Mouse (Mus musculus) midbrain, postnatal 0 days (tissue): ENCODE results near the gene Cacna1c. TPM values are rescaled to one million over a fixed set of nuclear protein-coding genes. Genes with fewer than 3 reads are reported as not detected.
A peak's percentile ranks its signal among the peaks of the same experiment; 100 is the strongest.

Experiments used
- ATAC-seq: fragments of 200-750 bp; cut with Nextera tagmentation; 2 replicates; pipeline ENCODE4 v1.8.0; 2017; ENCODE audit warnings: moderate number of reproducible peaks, mild to moderate bottlenecking, moderate TSS enrichment, moderate library complexity; ENCODE audit not compliant: low FRiP score
- DNase-seq: peaks from one replicate; pipeline ENCODE4 v3.0.0-alpha.2; 2015; ENCODE audit warnings: low spot score
- H3K27ac ChIP-seq: fragments of 300-500 bp; sonication (generic); 2 replicates; pipeline ENCODE4 v1.5.1; 2014; ENCODE audit warnings: low read depth, mild to moderate bottlenecking, low read length, mixed read lengths
- H3K27me3 ChIP-seq: fragments of 300-500 bp; sonication (generic); 2 replicates; pipeline ENCODE4 v1.6.1; 2014; ENCODE audit warnings: low read length, control low read depth, mixed read lengths; ENCODE audit not compliant: insufficient read depth
- H3K36me3 ChIP-seq: fragments of 300-500 bp; sonication (generic); 2 replicates; pipeline ENCODE4 v1.6.1; 2014; ENCODE audit warnings: low read length, control low read depth, mixed read lengths; ENCODE audit not compliant: insufficient read depth
- H3K4me1 ChIP-seq: fragments of 300-500 bp; sonication (generic); 2 replicates; pipeline ENCODE4 v1.6.1; 2014; ENCODE audit warnings: mild to moderate bottlenecking, control low read depth, antibody characterized with exemption, low read length, mixed read lengths; ENCODE audit not compliant: insufficient read depth
- H3K4me2 ChIP-seq: fragments of 300-500 bp; sonication (generic); 2 replicates; pipeline ENCODE4 v1.6.1; 2014; ENCODE audit warnings: low read depth, mild to moderate bottlenecking, low read length, mixed read lengths; ENCODE audit not compliant: poor library complexity, severe bottlenecking
- H3K4me3 ChIP-seq: fragments of 300-500 bp; sonication (generic); 2 replicates; pipeline ENCODE4 v1.5.1; 2014; ENCODE audit warnings: low read depth, mild to moderate bottlenecking, low read length, moderate library complexity
- H3K9ac ChIP-seq: fragments of 300-500 bp; sonication (generic); replicated peaks from 2 replicates; pipeline ENCODE4 v1.6.1; 2014; ENCODE audit warnings: mild to moderate bottlenecking, low read length, moderate library complexity, mixed read lengths; ENCODE audit not compliant: poor library complexity, severe bottlenecking
- H3K9me3 ChIP-seq: fragments of 300-500 bp; sonication (generic); 2 replicates; pipeline ENCODE4 v1.6.1; 2016; ENCODE audit warnings: low read length, control low read depth
- CTCF ChIP-seq: IDR thresholded peaks from 2 replicates; pipeline ENCODE4 v1.5.1; 2016; ENCODE audit warnings: antibody characterized with exemption, mild to moderate bottlenecking
- WGBS: fragments of 180-500 bp; shearing (Covaris S2); extraction: QIAGEN DNeasy Blood & Tissue Kit; methylation state at CpG from one replicate; pipeline ENCODE4 v1.1.7; 2014; 5-methylcytosine and 5-hydroxymethylcytosine counted together
- polyA plus RNA-seq: library from polyadenylated mRNA; unstranded; fragments of >200 nt; fragmentation: Nextera tagmentation; extraction: Ambion mirVana; gene quantifications from 2 replicates; pipeline ENCODE4 v1.2.1, GENCODE M21; 2015
- total RNA-seq: library from RNA; depleted of rRNA; stranded (reverse); fragments of >200 nt; gene quantifications from 2 replicates; pipeline ENCODE4 v1.2.3, GENCODE M21; 2014

Gene Cacna1c
- total and polyA plus RNA-seq, 2 experiments from 2014 or later, result 4.9 to 33.9 TPM

DNA sequence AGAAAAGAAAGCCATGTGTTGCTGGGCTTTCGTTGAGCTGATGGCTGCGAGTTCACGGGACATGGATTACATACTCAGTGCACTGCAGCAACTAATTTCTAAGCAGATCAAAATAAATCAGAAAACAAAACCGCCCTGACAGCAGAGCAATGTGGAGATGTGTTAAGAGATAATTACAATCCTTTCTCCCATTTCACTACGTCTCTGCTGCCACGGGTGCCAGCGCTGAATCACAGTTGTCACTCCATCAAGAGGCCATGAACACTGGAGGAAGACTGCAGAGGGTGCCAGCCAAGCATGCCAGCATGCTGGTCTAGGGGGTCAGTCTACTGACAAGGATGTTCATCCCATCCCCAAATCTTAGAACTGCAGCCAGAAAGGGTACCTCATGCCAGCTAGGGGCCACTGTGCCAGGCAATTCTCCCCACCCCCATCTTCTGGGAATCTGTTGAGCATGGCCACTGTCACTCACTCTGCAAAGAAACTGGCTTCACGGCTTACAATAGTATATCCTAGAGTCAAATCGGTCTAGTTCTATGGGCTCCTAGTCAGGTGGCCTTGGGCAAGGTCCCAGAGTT lies 263.1 kb downstream of the Cacna1c start:
- no peaks in the 10 kb centered on the region for H3K27me3 ChIP-seq
- H3K27ac ChIP-seq, result no peak overlapping the region
- ATAC-seq (no peak), DNase-seq (no peak)
- no peak overlapping the region for H3K9ac ChIP-seq
- no peaks in the 10 kb centered on the region for H3K36me3 ChIP-seq
- H3K4me1 ChIP-seq, result no peaks in the 10 kb centered on the region
- no peak for TF ChIP-seq CTCF
- WGBS, result 80% methylated on average over 9 of the region's 9 CpGs
- H3K9me3 ChIP-seq, result no peaks in the 10 kb centered on the region
- no peak overlapping the region for H3K4me2 ChIP-seq
- H3K4me3 ChIP-seq, result no peak overlapping the region

DNA sequence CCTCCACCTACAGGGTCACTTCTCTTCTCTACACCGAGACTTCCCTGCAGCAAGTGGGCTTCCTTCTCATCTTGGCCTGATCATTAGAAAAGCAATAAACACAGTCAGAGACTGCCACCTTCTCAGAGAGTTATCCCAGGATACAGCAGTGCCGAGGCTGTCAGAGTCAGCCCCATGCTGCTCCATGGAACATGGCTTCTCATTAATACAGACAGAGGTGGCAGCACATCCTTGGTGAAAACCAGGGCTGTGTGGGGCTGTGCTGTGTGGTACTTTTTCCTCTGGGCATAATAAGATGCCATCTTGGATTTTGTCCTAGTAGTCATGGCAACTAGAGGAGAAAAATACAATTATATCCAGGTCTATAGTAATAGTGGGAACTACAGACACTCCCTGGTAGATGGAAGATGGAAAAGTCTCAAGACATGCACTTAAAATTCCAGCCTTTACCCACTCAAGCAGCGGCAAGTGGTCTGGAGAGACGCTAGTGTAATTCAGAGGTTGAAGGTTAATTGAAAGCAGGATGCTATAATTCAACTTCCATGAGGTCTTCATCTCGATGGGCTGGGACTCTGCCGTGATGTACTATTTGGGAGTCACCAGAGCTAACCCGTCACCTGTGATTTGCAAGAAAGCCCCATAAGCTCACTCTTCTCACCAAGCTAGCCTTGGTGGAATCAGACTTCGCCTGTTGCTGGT lies 264.1 kb downstream of the Cacna1c start:
- Histone ChIP-seq H3K4me3 (no peak overlapping the region), H3K27me3 (no peaks in the 10 kb centered on the region), H3K4me1 (no peaks in the 10 kb centered on the region), H3K4me2 (no peak overlapping the region), H3K36me3 (no peaks in the 10 kb centered on the region), H3K9ac (no peak overlapping the region), H3K27ac (no peak overlapping the region), H3K9me3 (no peaks in the 10 kb centered on the region)
- no peak for DNase-seq
- 86% methylated on average over 8 of the region's 8 CpGs for WGBS
- TF ChIP-seq CTCF, result peak; percentile 20
- peak; percentile 55; the same call in 1 of the 2 replicates for ATAC-seq

- Histone ChIP-seq H3K27me3 (no peaks in the 10 kb centered on the region), H3K9me3 (no peaks in the 10 kb centered on the region), H3K36me3 (no peaks in the 10 kb centered on the region), H3K27ac (no peak overlapping the region), H3K4me1 (0 out of 2 replicates have a peak, but pooled peaks cover 3% of the 10 kb centered on the region), H3K4me3 (no peak overlapping the region), H3K9ac (no peak overlapping the region), H3K4me2 (no peak overlapping the region)
- ATAC-seq (no peak), DNase-seq (no peak)
- WGBS, result 81% methylated on average over 3 of the region's 3 CpGs
- no peak for TF ChIP-seq CTCF
These were observed 269.5 kb downstream of the Cacna1c start for GRCm38 (mm10) chr6:118926669-118927068.

- no peak for ATAC-seq
- H3K27ac ChIP-seq, result no peak overlapping the region
- no peak for TF ChIP-seq CTCF
- 0 out of 2 replicates have a peak, but pooled peaks cover 3% of the 10 kb centered on the region for H3K4me1 ChIP-seq
- no peak overlapping the region for H3K9ac ChIP-seq
- H3K27me3 ChIP-seq, result no peaks in the 10 kb centered on the region
- no peak for DNase-seq
- no peaks in the 10 kb centered on the region for H3K9me3 ChIP-seq
- WGBS, result 92% methylated on average over 12 of the region's 12 CpGs
- H3K36me3 ChIP-seq, result no peaks in the 10 kb centered on the region
- no peak overlapping the region for H3K4me3 ChIP-seq
- no peak overlapping the region for H3K4me2 ChIP-seq
These were observed 271.8 kb downstream of the Cacna1c start for GRCm38 (mm10) chr6:118924426-118924825.

DNA sequence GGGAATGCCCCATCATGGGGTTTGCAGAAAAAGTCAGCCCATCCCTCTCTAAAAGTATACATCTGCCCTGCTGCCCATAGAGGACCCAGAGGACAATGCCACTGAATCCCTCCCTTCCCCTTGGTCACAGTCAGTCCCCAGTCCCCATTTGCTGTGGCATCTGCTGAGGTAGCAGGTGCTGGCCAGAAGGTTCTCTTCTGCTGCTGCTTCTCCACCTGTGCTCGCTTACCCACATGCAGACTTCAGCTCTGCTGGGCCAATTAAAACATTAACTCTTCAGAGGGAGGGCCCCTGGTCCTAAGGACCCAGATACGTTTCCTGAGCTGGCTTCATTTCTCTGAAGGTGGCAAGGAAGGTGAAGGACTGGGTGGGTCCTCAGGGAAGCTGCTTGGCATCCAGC lies 272.3 kb downstream of the Cacna1c start:
- TF ChIP-seq CTCF, result no peak
- H3K4me1 ChIP-seq, result 0 out of 2 replicates have a peak, but pooled peaks cover 3% of the 10 kb centered on the region
- no peaks in the 10 kb centered on the region for H3K27me3 ChIP-seq
- H3K9ac ChIP-seq, result no peak overlapping the region
- ATAC-seq (no peak), DNase-seq (no peak)
- H3K4me3 ChIP-seq, result no peak overlapping the region
- no peak overlapping the region for H3K27ac ChIP-seq
- no peaks in the 10 kb centered on the region for H3K9me3 ChIP-seq
- WGBS, result 88% methylated on average over 2 of the region's 2 CpGs
- H3K36me3 ChIP-seq, result no peaks in the 10 kb centered on the region
- no peak overlapping the region for H3K4me2 ChIP-seq

DNA sequence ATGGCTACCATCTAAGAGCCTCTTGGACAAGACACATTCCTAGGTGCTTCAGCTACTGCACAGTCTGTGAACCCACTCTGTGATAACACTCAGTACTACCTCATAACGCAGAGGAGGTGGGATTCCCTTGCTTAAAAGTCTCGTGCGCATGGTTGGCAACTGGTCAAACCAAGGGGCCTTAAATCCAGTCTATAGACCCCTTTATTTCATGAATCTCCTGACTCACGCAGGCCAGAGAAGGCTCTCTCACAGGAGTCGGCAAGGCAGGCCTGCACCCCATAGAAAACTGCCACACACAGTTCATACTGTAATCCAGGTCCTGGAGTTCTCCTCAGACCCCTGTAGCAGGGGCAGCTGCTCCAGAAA lies 273.0 kb downstream of the Cacna1c start:
- Histone ChIP-seq H3K27me3 (no peaks in the 10 kb centered on the region), H3K36me3 (no peaks in the 10 kb centered on the region), H3K27ac (no peak overlapping the region), H3K4me1 (0 out of 2 replicates have a peak, but pooled peaks cover 3% of the 10 kb centered on the region), H3K4me2 (no peak overlapping the region), H3K4me3 (no peak overlapping the region), H3K9ac (no peak overlapping the region), H3K9me3 (no peaks in the 10 kb centered on the region)
- 86% methylated on average over 5 of the region's 5 CpGs for WGBS
- TF ChIP-seq CTCF, result no peak
- no peak for DNase-seq
- no peak for ATAC-seq
